Mouse (Mus musculus): Measurements from ENCODE around the gene Olfr1288.

GRCm38 (mm10) chr2:111448842-111449241 lies 25.1 kb upstream of the Olfr1288 start, which contains the start of gene Olfr1287:
- TF ChIP-seq CTCF (IDR thresholded peaks at IDR 0.05; ENCODE audit: insufficient read depth, low read depth, low read length), result no peak
- no peak for TF ChIP-seq POLR2A (IDR thresholded peaks at IDR 0.05; ENCODE audit: insufficient read depth, low read depth, low read length)

Measured in olfactory bulb, adult 2 months (tissue).